Mouse (Mus musculus) forebrain, postnatal 0 days (tissue): ENCODE results near the gene Insig2. TPM values are rescaled to one million over a fixed set of nuclear protein-coding genes. Genes with fewer than 3 reads are reported as not detected.

Experiments
- ATAC-seq: fragments of 200-750 bp; cut with Nextera tagmentation; 2 replicates; pipeline ENCODE4 v1.8.0; 2017; ENCODE audit warnings: mild to moderate bottlenecking, moderate library complexity
- DNase-seq: peaks from one replicate; pipeline ENCODE4 v3.0.0-alpha.2; 2015
- H3K27ac ChIP-seq: fragments of 300-500 bp; sonication (generic); 2 replicates; pipeline ENCODE4 v1.5.1; 2014; ENCODE audit warnings: low read depth, mild to moderate bottlenecking, antibody characterized with exemption, low read length, moderate library complexity, mixed read lengths
- H3K27me3 ChIP-seq: fragments of 300-500 bp; sonication (generic); 2 replicates; pipeline ENCODE4 v1.6.1; 2014; ENCODE audit warnings: mild to moderate bottlenecking, low read length, mixed read lengths; ENCODE audit not compliant: insufficient read depth
- H3K36me3 ChIP-seq: fragments of 300-500 bp; sonication (generic); 2 replicates; pipeline ENCODE4 v1.6.1; 2014; ENCODE audit warnings: mild to moderate bottlenecking, moderate library complexity; ENCODE audit not compliant: insufficient read depth
- H3K4me1 ChIP-seq: fragments of 300-500 bp; sonication (generic); 2 replicates; pipeline ENCODE4 v1.6.1; 2014; ENCODE audit warnings: antibody characterized with exemption; ENCODE audit not compliant: insufficient read depth
- H3K4me2 ChIP-seq: fragments of 300-500 bp; sonication (generic); 2 replicates; pipeline ENCODE4 v1.6.1; 2014; ENCODE audit warnings: low read depth, mild to moderate bottlenecking, moderate library complexity
- H3K4me3 ChIP-seq: fragments of 300-500 bp; sonication (generic); 2 replicates; pipeline ENCODE4 v1.5.1; 2014; ENCODE audit warnings: low read depth, low read length, mixed read lengths
- H3K9ac ChIP-seq: fragments of 300-500 bp; sonication (generic); 2 replicates; pipeline ENCODE4 v1.6.1; 2014; ENCODE audit warnings: mild to moderate bottlenecking
- H3K9me3 ChIP-seq: fragments of 300-500 bp; sonication (generic); 2 replicates; pipeline ENCODE4 v1.6.1; 2016; ENCODE audit warnings: low read length
- CTCF ChIP-seq: sonication (generic); IDR thresholded peaks from 2 replicates; pipeline ENCODE4 v1.5.1; 2016; ENCODE audit warnings: antibody characterized with exemption, control low read depth, low read depth
- WGBS: fragments of 180-500 bp; shearing (Covaris S2); extraction: QIAGEN DNeasy Blood & Tissue Kit; methylation state at CpG from one replicate; pipeline ENCODE4 v1.1.7; 2014; 5-methylcytosine and 5-hydroxymethylcytosine counted together
- polyA plus RNA-seq: library from polyadenylated mRNA; unstranded; fragments of >200 nt; fragmentation: Nextera tagmentation; extraction: Ambion mirVana; gene quantifications from 2 replicates; pipeline ENCODE4 v1.2.1, GENCODE M21; 2015
- total RNA-seq: library from RNA; depleted of rRNA; stranded (reverse); fragments of >200 nt; gene quantifications from 2 replicates; pipeline ENCODE4 v1.2.3, GENCODE M21; 2014; rRNA removed

Gene Insig2
- total and polyA plus RNA-seq, 2 experiments from 2014 or later, result 35.1 to 39.1 TPM

DNA sequence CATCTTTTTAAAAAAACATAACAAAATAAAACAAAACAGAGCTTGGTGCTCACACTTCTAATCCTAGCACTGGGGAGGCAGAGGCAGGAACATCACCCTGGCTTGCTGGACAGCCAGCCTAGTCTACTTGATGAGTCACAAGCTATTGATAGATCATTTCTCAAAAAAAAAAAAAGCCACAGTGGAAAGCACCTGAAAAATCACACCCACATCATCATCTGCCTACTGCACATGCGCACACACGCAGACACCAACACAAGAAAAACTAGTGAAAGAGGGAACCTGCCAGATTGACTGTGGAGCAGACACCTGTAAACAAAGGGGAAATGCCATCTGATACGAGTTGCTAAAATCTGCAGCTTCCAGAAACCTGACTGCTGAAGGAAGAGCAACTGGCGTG, 54.9 kb downstream of the Insig2 start:
- no peak overlapping the region for H3K4me3 ChIP-seq
- TF ChIP-seq CTCF, result no peak
- no peaks in the 10 kb centered on the region for H3K36me3 ChIP-seq
- H3K4me2 ChIP-seq, result no peak overlapping the region
- H3K9ac ChIP-seq, result no peak overlapping the region
- no peaks in the 10 kb centered on the region for H3K27me3 ChIP-seq
- H3K27ac ChIP-seq, result no peak overlapping the region
- 84% methylated on average over 4 of the region's 4 CpGs for WGBS
- no peak for DNase-seq
- H3K9me3 ChIP-seq, result no peaks in the 10 kb centered on the region
- no peaks in the 10 kb centered on the region for H3K4me1 ChIP-seq
- no peak for ATAC-seq

DNA sequence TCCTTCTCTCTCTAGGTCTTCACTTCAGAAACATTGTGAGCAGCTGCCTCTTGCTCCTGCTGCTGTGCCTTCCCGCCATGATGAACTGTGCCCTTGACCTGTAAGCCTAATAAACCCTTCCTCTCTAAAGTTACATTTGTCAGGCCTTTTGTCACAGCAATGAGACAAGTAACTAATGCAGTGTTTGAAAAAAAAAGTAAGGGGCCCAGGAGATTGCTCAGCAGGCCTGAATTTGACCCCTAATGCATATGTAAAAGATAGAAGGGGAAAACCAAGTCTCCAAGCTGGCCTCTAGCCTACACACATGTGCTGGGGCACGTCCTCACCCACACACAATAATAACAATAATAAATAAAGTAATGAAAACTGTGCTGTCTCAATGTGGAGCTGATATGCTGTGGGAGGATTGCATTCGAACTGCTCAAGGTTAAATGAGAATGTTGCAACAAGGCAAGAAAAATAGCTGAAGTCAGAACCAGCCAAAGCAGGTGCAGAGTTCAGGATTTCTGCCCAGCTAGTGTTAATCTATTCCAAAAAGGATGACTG, 56.4 kb downstream of the Insig2 start:
- DNase-seq, result no peak
- no peak overlapping the region for H3K4me3 ChIP-seq
- no peaks in the 10 kb centered on the region for H3K9me3 ChIP-seq
- no peaks in the 10 kb centered on the region for H3K36me3 ChIP-seq
- H3K27me3 ChIP-seq, result no peaks in the 10 kb centered on the region
- 74% methylated on average over 3 of the region's 3 CpGs for WGBS
- H3K9ac ChIP-seq, result no peak overlapping the region
- no peak for ATAC-seq
- TF ChIP-seq CTCF, result no peak
- H3K4me2 ChIP-seq, result no peak overlapping the region
- no peaks in the 10 kb centered on the region for H3K4me1 ChIP-seq
- H3K27ac ChIP-seq, result no peak overlapping the region

DNA sequence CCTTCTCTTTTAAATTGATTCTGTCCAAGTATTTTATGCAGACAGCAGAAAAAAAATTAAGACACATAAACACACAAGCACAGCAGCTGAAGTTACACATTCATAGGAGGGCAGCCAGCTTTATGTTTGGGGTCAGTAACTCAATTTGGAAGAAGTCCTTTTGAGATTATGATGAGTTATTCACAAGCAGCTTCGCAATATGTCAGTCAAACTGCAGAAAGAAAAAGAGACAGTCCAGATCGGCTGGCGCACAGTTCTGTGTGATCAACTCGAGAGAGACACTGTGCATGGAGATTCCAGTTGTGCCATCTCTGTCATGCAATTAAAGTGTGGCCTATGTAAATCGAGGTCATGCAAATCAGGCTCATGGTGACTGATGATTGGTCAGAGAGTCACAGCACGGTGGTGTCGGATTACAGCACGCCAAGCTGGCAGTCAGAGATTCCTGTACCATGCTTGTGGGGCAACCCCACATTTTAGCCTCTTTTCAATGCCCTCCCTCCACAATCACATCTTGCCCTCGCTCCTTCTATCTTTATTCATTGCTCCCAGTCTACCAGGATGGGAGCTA, 72.1 kb downstream of the Insig2 start:
- H3K27ac ChIP-seq, result no peak overlapping the region
- no peak overlapping the region for H3K4me3 ChIP-seq
- WGBS, result 55% methylated on average over 9 of the region's 9 CpGs
- DNase-seq (no peak), ATAC-seq (no peak)
- no peaks in the 10 kb centered on the region for H3K4me1 ChIP-seq
- no peaks in the 10 kb centered on the region for H3K36me3 ChIP-seq
- H3K9ac ChIP-seq, result no peak overlapping the region
- TF ChIP-seq CTCF, result no peak
- no peaks in the 10 kb centered on the region for H3K9me3 ChIP-seq
- H3K4me2 ChIP-seq, result no peak overlapping the region
- H3K27me3 ChIP-seq, result no peaks in the 10 kb centered on the region

Other genes starting within 250 kb of the Insig2 start
- 13.5 and 14.6 TPM in 2 replicates for gene Ccdc93, start 98.5 kb upstream of the Insig2 start, total RNA-seq
- 3.8 and 6.7 TPM in 2 replicates for gene Ccdc93, start 98.5 kb upstream of the Insig2 start, polyA plus RNA-seq
- gene Htr5b, start 195.9 kb upstream of the Insig2 start, total RNA-seq, result 1.4 and 2.2 TPM in 2 replicates
- 1.9 and 3.5 TPM in 2 replicates for gene Htr5b, start 195.9 kb upstream of the Insig2 start, polyA plus RNA-seq
- gene Ddx18, start 235.4 kb upstream of the Insig2 start, total RNA-seq, result 37.5 and 40.0 TPM in 2 replicates
- 29.4 and 30.6 TPM in 2 replicates for gene Ddx18, start 235.4 kb upstream of the Insig2 start, polyA plus RNA-seq